Mouse (Mus musculus) CH12.LX (cell line): ENCODE measurements at regions not wholly inside any gene's neighbourhood (a gene's known extent, or its start where the extent isn't known, plus 50 kb on each side); places are given as distances from the start of the nearest gene placed in this dataset.

Experiments used
- BHLHE40 ChIP-seq: IDR thresholded peaks from 2 replicates; pipeline ENCODE4 v1.6.1; 2011; ENCODE audit warnings: mild to moderate bottlenecking, low read depth, low read length, improper control_type of control experiment
- CHD1 ChIP-seq: IDR thresholded peaks from 2 replicates; pipeline ENCODE4 v1.6.1; 2012; ENCODE audit warnings: low read depth, low read length, improper control_type of control experiment, inconsistent platforms
- CTCF ChIP-seq, 2 experiments: IDR thresholded peaks in 1 of 2; conservative IDR thresholded peaks in 1 of 2; 2 replicates each; pipeline ENCODE4 v1.5.1; 2011 to 2012; ENCODE audit warnings: low read depth in 2 of 2, low read length in 2 of 2, improper control_type of control experiment in 1 of 2, inconsistent platforms in 1 of 2, mild to moderate bottlenecking in 1 of 2, moderate library complexity in 1 of 2
- EP300 ChIP-seq: IDR thresholded peaks from 2 replicates; pipeline ENCODE4 v1.6.1; 2011; ENCODE audit warnings: low read length, improper control_type of control experiment
- GABPA ChIP-seq: IDR thresholded peaks from 2 replicates; pipeline ENCODE4 v1.6.1; 2012; ENCODE audit warnings: low read depth, low read length, improper control_type of control experiment, inconsistent platforms; ENCODE audit not compliant: insufficient replicate concordance
- HCFC1 ChIP-seq: IDR thresholded peaks from 2 replicates; pipeline ENCODE4 v1.6.1; 2012; ENCODE audit warnings: low read depth, mild to moderate bottlenecking, inconsistent platforms, low read length, improper control_type of control experiment
- POLR2A ChIP-seq: IDR thresholded peaks from 2 replicates; pipeline ENCODE4 v1.6.1; 2011; ENCODE audit warnings: low read depth, mild to moderate bottlenecking, improper control_type of control experiment, low read length
- POLR2AphosphoS2 ChIP-seq: IDR thresholded peaks from 2 replicates; pipeline ENCODE4 v1.6.1; 2011; ENCODE audit warnings: low read depth, low read length, improper control_type of control experiment
- UBTF ChIP-seq: IDR thresholded peaks from 2 replicates; pipeline ENCODE4 v1.6.1; 2012; ENCODE audit warnings: low read depth, mild to moderate bottlenecking, inconsistent platforms, low read length, improper control_type of control experiment, moderate library complexity

GRCm38 (mm10) chr7:40067378-40067777 is 549.8 kb downstream of the Zfp619 start:
- no peak for TF ChIP-seq CTCF (conservative IDR thresholded peaks at IDR 0.05 in 1 of 2, IDR thresholded peaks at IDR 0.05 in 1 of 2; ENCODE audit: low read depth in 2 of 2, low read length in 2 of 2)
- TF ChIP-seq UBTF = no peak
- no peak for TF ChIP-seq POLR2A
- no peak for TF ChIP-seq CHD1
- TF ChIP-seq EP300 = no peak
- no peak for TF ChIP-seq HCFC1
- no peak for TF ChIP-seq GABPA
- TF ChIP-seq BHLHE40 = no peak
- no peak for TF ChIP-seq POLR2AphosphoS2
